Mouse (Mus musculus) liver, adult 2 months (tissue): ENCODE measurements around the gene Specc1. TPM values are rescaled to one million over a fixed set of nuclear protein-coding genes. Genes with fewer than 3 reads are reported as not detected.

ENCODE experiments used
- DNase-seq: peaks from one replicate; pipeline ENCODE4 v3.0.0-alpha.2; 2011; ENCODE audit warnings: low read depth, low spot score; ENCODE audit errors: extremely low read depth
- H3K27ac ChIP-seq: fragments of 200-500 bp; replicated peaks from 2 replicates; pipeline ENCODE4 v1.5.1; 2012; ENCODE audit warnings: low read depth, mild to moderate bottlenecking, control low read depth, inconsistent platforms, low read length; ENCODE audit not compliant: insufficient read depth
- H3K27me3 ChIP-seq: fragments of 200-500 bp; 2 replicates; pipeline ENCODE4 v1.6.1; 2012; ENCODE audit warnings: mild to moderate bottlenecking, moderate library complexity, low read length, inconsistent platforms; ENCODE audit not compliant: control insufficient read depth, insufficient read depth
- H3K36me3 ChIP-seq: fragments of 200-500 bp; 2 replicates; pipeline ENCODE4 v1.6.1; 2012; ENCODE audit warnings: low read length, inconsistent platforms; ENCODE audit not compliant: control insufficient read depth, insufficient read depth
- H3K4me1 ChIP-seq: fragments of 200-500 bp; 2 replicates; pipeline ENCODE4 v1.6.1; 2011; ENCODE audit warnings: low read length; ENCODE audit not compliant: control insufficient read depth, insufficient read depth
- H3K4me3 ChIP-seq: fragments of 200-500 bp; 2 replicates; pipeline ENCODE4 v1.5.1; 2011; ENCODE audit warnings: low read depth, mild to moderate bottlenecking, control low read depth, low read length, moderate library complexity; ENCODE audit not compliant: insufficient read depth
- H3K79me2 ChIP-seq: fragments of 200-500 bp; 2 replicates; pipeline ENCODE4 v1.6.1; 2012; ENCODE audit warnings: inconsistent platforms, mild to moderate bottlenecking, low read length, moderate library complexity; ENCODE audit not compliant: control insufficient read depth, insufficient read depth
- H3K9ac ChIP-seq: fragments of 200-500 bp; 2 replicates; pipeline ENCODE4 v1.6.1; 2012; ENCODE audit warnings: low read depth, mild to moderate bottlenecking, control low read depth, inconsistent platforms, low read length
- CTCF ChIP-seq: fragments of 200-500 bp; IDR thresholded peaks from 2 replicates; pipeline ENCODE4 v1.5.1; 2011; ENCODE audit warnings: low read depth, low read length, control low read depth
- POLR2A ChIP-seq: fragments of 200-500 bp; IDR thresholded peaks from 2 replicates; pipeline ENCODE4 v1.6.1; 2011; ENCODE audit warnings: low read length, control low read depth; ENCODE audit not compliant: insufficient read depth; ENCODE audit errors: extremely low read depth
- WGBS: fragments of 180-500 bp; shearing (Covaris S2); methylation state at CpG from one replicate; pipeline ENCODE4 v1.1.7; 2018; 5-methylcytosine and 5-hydroxymethylcytosine counted together
- polyA plus RNA-seq: library from polyadenylated mRNA; depleted of rRNA; stranded (reverse); fragments of >200 nt; gene quantifications from 2 replicates; pipeline ENCODE4 v1.2.3, GENCODE M21; 2012
- total RNA-seq: library from RNA; depleted of rRNA; stranded (reverse); fragments of >200 nt; gene quantifications from 2 replicates; pipeline ENCODE4 v1.2.3, GENCODE M21; 2014

The Specc1 gene
- total and polyA plus RNA-seq, 2 experiments: 0.49 to 1.1 TPM

DNA sequence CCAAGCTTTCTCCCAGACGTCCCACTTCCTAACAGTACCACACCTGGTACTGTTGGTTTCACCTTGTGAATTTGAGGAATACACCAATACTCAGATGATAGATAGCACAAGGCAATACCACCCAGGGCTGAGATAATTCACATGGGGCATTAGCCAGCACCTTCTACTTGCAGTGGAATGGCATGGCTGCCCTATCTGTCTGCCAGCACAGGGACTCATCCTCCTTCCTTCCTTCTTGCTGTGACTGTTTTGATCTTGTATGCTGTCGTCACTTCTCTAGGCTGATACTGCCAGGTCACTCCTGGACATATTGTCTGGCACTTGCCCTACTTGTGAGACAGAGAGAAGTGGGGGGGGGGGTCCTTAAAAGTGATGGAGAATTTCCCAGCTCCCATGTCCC, 69.2 kb downstream of the Specc1 start:
- Histone ChIP-seq H3K27ac (no peak overlapping the region), H3K79me2 (no peaks in the 10 kb centered on the region), H3K36me3 (no peaks in the 10 kb centered on the region), H3K9ac (no peak overlapping the region), H3K4me1 (no peaks in the 10 kb centered on the region), H3K4me3 (no peak overlapping the region), H3K27me3 (no peaks in the 10 kb centered on the region; the same call in 1 of the 2 replicates)
- TF ChIP-seq POLR2A: no peak
- TF ChIP-seq CTCF: no peak
- WGBS: 93% methylated on average over 2 of the region's 2 CpGs
- no peak for DNase-seq

DNA sequence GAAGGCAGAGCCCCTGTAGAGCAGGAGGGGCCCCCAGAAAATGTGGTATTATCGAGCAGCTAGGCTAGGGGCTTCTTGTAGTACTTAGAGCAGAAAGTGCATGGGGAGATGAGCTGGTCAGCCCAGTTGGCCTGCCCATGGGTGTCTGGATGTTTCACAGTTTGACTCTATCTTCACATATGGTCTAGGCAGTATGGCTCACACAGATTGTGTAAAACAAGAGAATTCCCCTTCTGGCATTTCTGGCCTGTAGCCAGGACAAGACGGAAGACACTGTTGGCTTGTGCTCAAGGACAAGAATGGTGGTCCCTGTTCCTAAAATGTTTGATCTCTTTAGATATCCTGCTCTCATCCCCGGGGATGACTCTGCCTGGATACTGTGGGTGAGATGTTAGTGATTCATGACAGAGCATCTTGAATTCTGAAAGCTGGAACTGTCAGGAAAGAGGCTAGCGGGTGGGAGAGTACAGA, 69.8 kb downstream of the Specc1 start:
- 80% methylated on average over 4 of the region's 4 CpGs for WGBS
- Histone ChIP-seq H3K27me3 (no peaks in the 10 kb centered on the region; the same call in 1 of the 2 replicates), H3K4me3 (no peak overlapping the region), H3K36me3 (no peaks in the 10 kb centered on the region), H3K79me2 (no peaks in the 10 kb centered on the region), H3K4me1 (no peaks in the 10 kb centered on the region), H3K27ac (no peak overlapping the region), H3K9ac (no peak overlapping the region)
- no peak for DNase-seq
- no peak for TF ChIP-seq POLR2A
- TF ChIP-seq CTCF: no peak

DNA sequence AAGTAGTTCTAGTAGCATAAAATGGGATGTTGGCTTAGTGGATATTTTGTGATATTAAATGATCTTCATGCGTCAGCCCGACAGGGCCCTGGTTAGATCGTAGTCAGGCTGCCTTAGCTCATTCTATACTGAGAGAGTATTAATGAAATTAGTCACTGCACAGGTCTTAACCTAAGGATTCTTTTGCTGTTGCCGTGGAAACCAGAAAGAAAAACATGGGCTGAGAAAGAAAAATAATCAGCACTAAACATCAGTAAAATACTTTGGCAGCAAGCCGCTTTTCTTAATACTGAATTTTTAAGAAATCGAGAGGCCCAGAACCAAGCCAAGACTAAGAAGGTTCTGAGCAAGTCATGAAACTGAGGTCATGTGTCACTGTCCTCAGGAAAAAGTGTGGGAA, 70.7 kb downstream of the Specc1 start:
- Histone ChIP-seq H3K79me2 (no peaks in the 10 kb centered on the region), H3K36me3 (no peaks in the 10 kb centered on the region), H3K9ac (no peak overlapping the region), H3K4me3 (no peak overlapping the region), H3K27me3 (no peaks in the 10 kb centered on the region; the same call in 1 of the 2 replicates), H3K4me1 (no peaks in the 10 kb centered on the region), H3K27ac (no peak overlapping the region)
- TF ChIP-seq POLR2A (no peak), CTCF (no peak)
- 93% methylated on average over 6 of the region's 6 CpGs for WGBS
- no peak for DNase-seq

DNA sequence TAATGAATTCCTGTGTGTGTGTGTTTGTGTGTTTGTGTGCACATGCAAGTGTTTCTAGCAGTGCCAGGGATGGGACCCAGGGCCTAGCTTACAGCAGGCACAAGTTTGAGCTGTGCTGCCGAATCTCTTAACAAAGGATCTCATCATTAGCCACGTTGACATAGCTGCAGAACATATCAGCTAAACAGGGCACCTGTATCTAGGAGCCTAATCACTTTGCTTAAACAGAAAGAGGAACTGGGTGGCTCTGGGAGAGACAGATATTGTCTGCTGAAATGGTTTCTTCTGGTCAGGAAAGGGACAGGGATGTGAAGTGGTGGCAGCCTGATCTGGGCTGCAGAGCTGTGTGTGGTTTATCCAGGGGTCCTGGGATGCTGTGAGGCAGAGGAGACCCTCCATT, 71.1 kb downstream of the Specc1 start:
- no peak overlapping the region for H3K27ac ChIP-seq
- TF ChIP-seq POLR2A: no peak
- no peak for TF ChIP-seq CTCF

DNA sequence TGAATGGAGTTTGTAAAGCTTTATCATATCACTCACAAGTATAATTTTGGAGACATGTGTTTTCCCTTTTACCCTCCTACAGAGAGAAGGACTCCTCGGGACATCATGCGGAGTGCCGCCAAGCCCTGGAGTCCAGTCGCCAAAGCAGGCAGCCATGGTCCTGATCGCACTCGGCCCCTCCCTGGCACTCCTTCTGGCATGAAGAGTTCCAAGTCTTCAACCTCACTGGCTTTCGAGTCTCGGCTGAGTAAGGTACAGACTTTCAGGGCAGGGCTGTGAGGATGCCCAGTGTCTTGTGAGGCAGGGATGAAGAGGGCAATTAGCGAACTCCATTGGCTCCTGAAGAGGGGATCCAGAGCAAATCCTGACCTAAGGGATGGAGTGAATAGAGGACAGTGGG, 72.6 kb downstream of the Specc1 start:
- Histone ChIP-seq H3K79me2 (no peaks in the 10 kb centered on the region), H3K36me3 (no peaks in the 10 kb centered on the region), H3K27ac (no peak overlapping the region), H3K4me1 (no peaks in the 10 kb centered on the region), H3K4me3 (no peak overlapping the region), H3K9ac (no peak overlapping the region), H3K27me3 (no peaks in the 10 kb centered on the region; the same call in 1 of the 2 replicates)
- no peak for TF ChIP-seq POLR2A
- no peak for TF ChIP-seq CTCF
- 85% methylated on average over 9 of the region's 9 CpGs for WGBS
- no peak for DNase-seq

More for the DNA sequence above, 71.1 kb downstream of the Specc1 start:
- 48% methylated on average over 2 of the region's 2 CpGs for WGBS
- no peak for DNase-seq
- Histone ChIP-seq H3K4me3 (no peak overlapping the region), H3K27me3 (no peaks in the 10 kb centered on the region; the same call in 1 of the 2 replicates), H3K79me2 (no peaks in the 10 kb centered on the region), H3K9ac (no peak overlapping the region), H3K36me3 (no peaks in the 10 kb centered on the region), H3K4me1 (no peaks in the 10 kb centered on the region)

DNA sequence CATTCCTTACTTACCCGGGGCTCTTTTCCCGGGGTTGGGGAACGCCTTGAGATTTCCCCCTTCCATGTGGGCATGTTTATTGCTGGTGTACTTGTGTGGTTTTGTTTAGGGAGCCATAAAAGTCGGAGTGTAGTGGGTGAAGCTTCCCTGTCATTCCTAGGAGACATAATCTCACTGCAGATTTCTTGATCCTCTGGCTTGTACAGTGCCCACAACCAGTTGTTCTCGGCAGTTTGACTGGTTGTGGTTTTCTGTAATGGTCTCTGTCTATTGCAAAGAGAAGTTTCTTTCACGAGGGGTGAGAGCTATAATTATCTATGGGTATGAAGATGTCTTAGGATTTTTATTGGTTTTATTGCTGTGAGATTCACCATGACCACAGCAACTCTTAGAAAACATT, 78.0 kb downstream of the Specc1 start:
- H3K36me3 ChIP-seq: no peaks in the 10 kb centered on the region
- no peak for DNase-seq
- no peak overlapping the region for H3K27ac ChIP-seq
- no peaks in the 10 kb centered on the region for H3K4me1 ChIP-seq
- no peaks in the 10 kb centered on the region for H3K79me2 ChIP-seq
- TF ChIP-seq CTCF: no peak
- no peak for TF ChIP-seq POLR2A
- no peaks in the 10 kb centered on the region for H3K27me3 ChIP-seq
- no peak overlapping the region for H3K4me3 ChIP-seq
- 80% methylated on average over 6 of the region's 6 CpGs for WGBS
- H3K9ac ChIP-seq: no peak overlapping the region
